Mouse (Mus musculus) megakaryocyte, embryonic 14.5 days (primary cell): Measurements from ENCODE around the gene Gm14569. TPM values are rescaled to one million over a fixed set of nuclear protein-coding genes. Genes with fewer than 3 reads are reported as not detected.

ENCODE experiments used
- H3K27me3 ChIP-seq: replicated peaks from 2 replicates; pipeline ENCODE3; 2012; ENCODE audit warnings: inconsistent platforms
- H3K36me3 ChIP-seq: replicated peaks from 2 replicates; pipeline ENCODE3; 2012; ENCODE audit warnings: low read length, inconsistent platforms, mixed read lengths
- H3K4me1 ChIP-seq: 2 replicates; pipeline ENCODE4 v1.6.1; 2012; ENCODE audit warnings: inconsistent platforms
- H3K4me3 ChIP-seq: replicated peaks from 2 replicates; pipeline ENCODE3; 2012; ENCODE audit warnings: moderate library complexity, mild to moderate bottlenecking, inconsistent platforms
- H3K9me3 ChIP-seq: 2 replicates; pipeline ENCODE4 v1.6.1; 2012; ENCODE audit warnings: inconsistent platforms
- FLI1 ChIP-seq: IDR thresholded peaks from 2 replicates; pipeline ENCODE4 v1.6.1; 2012; ENCODE audit warnings: low read length, inconsistent platforms, mixed read lengths
- GATA1 ChIP-seq: IDR thresholded peaks from 3 replicates; pipeline ENCODE4 v1.6.1; 2012; ENCODE audit warnings: mixed read lengths, low read length, inconsistent platforms, borderline replicate concordance
- polyA plus RNA-seq: library from polyadenylated mRNA; stranded (reverse); fragments of >175 nt; gene quantifications from 2 replicates; pipeline ENCODE4 v1.2.3, GENCODE M21; 2012; ENCODE audit warnings: low replicate concordance; ENCODE audit not compliant: insufficient read depth

Gm14569 gene
- polyA plus RNA-seq, 1 experiment = not detected

DNA sequence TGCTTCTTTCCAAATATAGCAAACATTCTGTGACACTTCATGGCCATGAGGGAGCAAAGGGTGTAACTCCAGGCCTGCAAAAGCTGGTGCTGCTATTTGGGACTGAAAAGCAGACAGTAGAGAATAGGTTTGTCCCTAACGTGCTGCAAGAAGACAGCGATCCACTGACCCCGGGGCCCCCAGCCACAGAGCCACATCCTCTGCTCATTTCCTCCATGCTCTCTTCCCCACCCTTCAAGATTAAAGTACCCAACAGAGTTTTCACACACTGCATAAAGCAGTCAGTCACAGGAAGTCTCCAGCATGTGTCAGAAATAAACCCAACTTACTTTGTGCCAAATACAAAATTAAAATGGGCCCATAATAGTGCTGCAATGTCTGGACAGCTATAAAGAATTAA, 16.8 kb downstream of the Gm14569 start:
- H3K4me3 ChIP-seq = peak overlapping the region; percentile 42
- H3K36me3 ChIP-seq = no peaks in the 10 kb centered on the region
- H3K9me3 ChIP-seq = peaks cover 4% of the 10 kb centered on the region; the same call in 1 of the 2 replicates
- TF ChIP-seq GATA1 (no peak), FLI1 (no peak)
- H3K27me3 ChIP-seq = no peaks in the 10 kb centered on the region
- peaks cover 21% of the 10 kb centered on the region for H3K4me1 ChIP-seq

GRCm38 (mm10) chrX:36474103-36474751, 17.4 kb downstream of the Gm14569 start:
- H3K27me3 ChIP-seq = no peaks in the 10 kb centered on the region
- no peaks in the 10 kb centered on the region for H3K36me3 ChIP-seq
- no peak overlapping the region for H3K4me3 ChIP-seq
- TF ChIP-seq GATA1 (no peak), FLI1 (no peak)
- H3K9me3 ChIP-seq = peaks cover 4% of the 10 kb centered on the region; the same call in 1 of the 2 replicates
- H3K4me1 ChIP-seq = peaks cover 21% of the 10 kb centered on the region

GRCm38 (mm10) chrX:36456031-36456430, 35.6 kb downstream of the Gm14569 start:
- H3K4me3 ChIP-seq = no peak overlapping the region
- H3K27me3 ChIP-seq = no peaks in the 10 kb centered on the region
- TF ChIP-seq GATA1 (no peak), FLI1 (no peak)
- H3K36me3 ChIP-seq = no peaks in the 10 kb centered on the region
- H3K9me3 ChIP-seq = no peaks in the 10 kb centered on the region
- H3K4me1 ChIP-seq = no peaks in the 10 kb centered on the region

- H3K9me3 ChIP-seq = no peaks in the 10 kb centered on the region
- H3K4me1 ChIP-seq = peaks cover 27% of the 10 kb centered on the region
- TF ChIP-seq GATA1 (no peak), FLI1 (no peak)
- H3K27me3 ChIP-seq = peaks cover 20% of the 10 kb centered on the region
- peak overlapping the region; percentile 10 for H3K4me3 ChIP-seq
- no peaks in the 10 kb centered on the region for H3K36me3 ChIP-seq
Measured at GRCm38 (mm10) chrX:36437932-36438331, 53.7 kb downstream of the Gm14569 start.

- H3K4me3 ChIP-seq = no peak overlapping the region
- H3K4me1 ChIP-seq = peaks cover 27% of the 10 kb centered on the region
- no peaks in the 10 kb centered on the region for H3K36me3 ChIP-seq
- TF ChIP-seq FLI1 = no peak
- TF ChIP-seq GATA1 = no peak
- H3K27me3 ChIP-seq = peaks cover 40% of the 10 kb centered on the region
- no peaks in the 10 kb centered on the region for H3K9me3 ChIP-seq
Measured at GRCm38 (mm10) chrX:36434993-36435392, 56.6 kb downstream of the Gm14569 start.

DNA sequence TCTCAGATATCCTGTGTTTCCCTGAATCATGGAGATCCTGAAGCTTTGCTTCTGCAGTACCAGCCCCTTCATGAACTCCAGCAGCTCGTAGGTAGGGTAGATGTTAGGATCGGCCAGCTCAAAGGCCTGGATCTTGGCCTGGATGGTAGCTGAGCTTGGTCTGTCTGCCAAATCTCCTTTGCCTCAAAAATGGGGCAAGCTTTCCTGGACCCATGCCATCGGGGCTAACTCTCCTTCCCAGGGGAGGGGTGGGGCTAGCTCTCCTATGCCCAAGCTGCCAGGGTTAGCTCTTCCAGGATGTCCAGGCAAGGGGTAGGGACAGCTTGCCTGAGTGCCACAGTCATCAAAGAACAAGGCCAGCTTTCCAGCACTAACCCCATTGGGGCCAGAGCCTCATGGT, 72.5 kb downstream of the Gm14569 start:
- H3K27me3 ChIP-seq = peaks cover 9% of the 10 kb centered on the region
- no peaks in the 10 kb centered on the region for H3K4me1 ChIP-seq
- no peaks in the 10 kb centered on the region for H3K36me3 ChIP-seq
- TF ChIP-seq GATA1 (no peak), FLI1 (no peak)
- no peaks in the 10 kb centered on the region for H3K9me3 ChIP-seq
- H3K4me3 ChIP-seq = no peak overlapping the region

DNA sequence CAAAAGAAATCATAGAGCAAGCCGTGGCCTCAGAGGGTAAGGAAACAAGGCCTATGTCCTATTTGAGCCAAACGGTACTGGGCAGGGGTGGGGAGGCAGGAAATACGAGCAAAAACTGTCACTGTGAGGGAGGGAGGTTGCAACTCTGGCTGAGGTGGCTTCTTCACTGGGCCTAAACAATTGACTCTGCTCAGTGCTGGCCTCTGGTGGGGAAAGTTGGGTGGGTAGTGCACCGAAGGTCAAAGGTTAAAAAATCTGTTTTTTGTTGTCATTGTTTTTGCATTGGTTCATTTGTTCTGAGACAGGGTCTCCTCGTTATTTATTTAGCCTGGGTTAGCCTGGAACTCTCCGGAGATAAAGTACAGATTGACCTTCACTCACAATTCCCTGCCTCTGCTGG, 89.3 kb downstream of the Gm14569 start:
- TF ChIP-seq GATA1 (no peak), FLI1 (no peak)
- Histone ChIP-seq H3K27me3 (peaks cover 4% of the 10 kb centered on the region), H3K36me3 (no peaks in the 10 kb centered on the region), H3K4me1 (no peaks in the 10 kb centered on the region), H3K9me3 (no peaks in the 10 kb centered on the region), H3K4me3 (no peak overlapping the region)

GRCm38 (mm10) chrX:36400980-36401379, 90.7 kb downstream of the Gm14569 start, which contains the start of gene Gm6268:
Gene Gm6268 (plus strand): TSS chrX:36401280.
- Histone ChIP-seq H3K4me3 (no peak within 1 kb of the TSS), H3K9me3 (no peaks in the 10 kb centered on the region), H3K4me1 (no peaks in the 10 kb centered on the region), H3K36me3 (no peaks in the 10 kb centered on the region), H3K27me3 (peaks cover 13% of the 10 kb centered on the region)
- TF ChIP-seq GATA1 (no peak), FLI1 (no peak)

- Histone ChIP-seq H3K4me1 (peaks cover 7% of the 10 kb centered on the region), H3K4me3 (no peak overlapping the region), H3K9me3 (no peaks in the 10 kb centered on the region), H3K27me3 (peaks cover 29% of the 10 kb centered on the region), H3K36me3 (no peaks in the 10 kb centered on the region)
- TF ChIP-seq FLI1 = no peak
- no peak for TF ChIP-seq GATA1
Measured at GRCm38 (mm10) chrX:36393279-36393678, 98.4 kb downstream of the Gm14569 start.

DNA sequence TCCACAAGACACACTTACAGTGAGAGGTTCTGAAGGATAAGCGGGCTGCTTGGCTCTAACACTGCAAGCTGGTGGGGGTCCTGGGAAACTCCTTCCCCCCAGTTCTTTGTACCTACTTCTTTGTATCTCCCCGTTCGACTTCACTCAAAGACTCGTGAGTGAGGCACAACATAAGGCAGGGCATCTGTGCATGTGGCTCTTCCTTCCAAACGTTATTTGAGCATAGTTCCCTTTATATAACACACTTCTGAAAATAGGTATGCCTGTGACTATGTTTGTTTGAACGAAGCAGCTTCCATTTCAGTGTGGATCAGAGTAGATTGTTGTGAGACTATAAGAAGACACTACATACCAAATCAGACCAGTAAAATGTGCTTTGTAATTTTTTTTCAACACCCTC, 99.0 kb downstream of the Gm14569 start:
- Histone ChIP-seq H3K4me1 (peaks cover 7% of the 10 kb centered on the region), H3K9me3 (no peaks in the 10 kb centered on the region), H3K27me3 (peaks cover 27% of the 10 kb centered on the region), H3K4me3 (no peak overlapping the region), H3K36me3 (no peaks in the 10 kb centered on the region)
- TF ChIP-seq FLI1 (no peak), GATA1 (no peak)
